Mouse (Mus musculus) gastrocnemius, adult 8-10 months (tissue): ENCODE measurements around the gene Onecut3. TPM values are rescaled to one million over a fixed set of nuclear protein-coding genes. Genes with fewer than 3 reads are reported as not detected.

Experiments
- DNase-seq, 2 experiments: peaks; one replicate each; pipeline ENCODE4 v3.0.0; 2022; ENCODE audit warnings: low spot score in 2 of 2
- total RNA-seq, 4 experiments: library from RNA; stranded (reverse); gene quantifications; 2 replicates each; pipeline ENCODE4 v1.2.4; 2022

Gene Onecut3
- total RNA-seq, 4 experiments from 2014 or later: not detected

GRCm38 (mm10) chr10:80503599-80504220 lies 9.1 kb downstream of the Onecut3 start:
- DNase-seq: no peak

- no peak for DNase-seq
Observed at GRCm38 (mm10) chr10:80504724-80505123, 10.1 kb downstream of the Onecut3 start.

GRCm38 (mm10) chr10:80506222-80506621 lies 11.6 kb downstream of the Onecut3 start:
- no peak for DNase-seq

- DNase-seq: peak; percentile 50 to 54
Observed at GRCm38 (mm10) chr10:80509412-80510272, 15.0 kb downstream of the Onecut3 start.

- no peak for DNase-seq
Observed at GRCm38 (mm10) chr10:80510273-80510660, 15.6 kb downstream of the Onecut3 start.

- no peak for DNase-seq
Observed at GRCm38 (mm10) chr10:80513739-80514138, 19.1 kb downstream of the Onecut3 start.

GRCm38 (mm10) chr10:80519287-80519686 lies 24.7 kb downstream of the Onecut3 start:
- no peak for DNase-seq

- DNase-seq: no peak
Observed at GRCm38 (mm10) chr10:80523299-80523698, 28.7 kb downstream of the Onecut3 start.

GRCm38 (mm10) chr10:80526172-80526571 lies 31.5 kb downstream of the Onecut3 start:
- no peak for DNase-seq

GRCm38 (mm10) chr10:80532783-80533182 lies 38.1 kb downstream of the Onecut3 start:
- DNase-seq: no peak

GRCm38 (mm10) chr10:80533704-80534103 lies 39.1 kb downstream of the Onecut3 start:
- DNase-seq: no peak

GRCm38 (mm10) chr10:80535071-80535470 lies 40.4 kb downstream of the Onecut3 start:
- DNase-seq: no peak

GRCm38 (mm10) chr10:80535711-80536110 lies 41.1 kb downstream of the Onecut3 start:
- no peak for DNase-seq

GRCm38 (mm10) chr10:80538180-80538579 lies 43.5 kb downstream of the Onecut3 start:
- no peak for DNase-seq

GRCm38 (mm10) chr10:80538710-80539394 lies 44.2 kb downstream of the Onecut3 start, which contains the start of gene Atp8b3:
Gene Atp8b3 (minus strand): TSS chr10:80539124.
- peak; percentile 58 to 63 for DNase-seq

GRCm38 (mm10) chr10:80539493-80539892 lies 44.9 kb downstream of the Onecut3 start:
- DNase-seq: no peak

- no peak for DNase-seq
Observed at GRCm38 (mm10) chr10:80543873-80544272, 49.2 kb downstream of the Onecut3 start.

GRCm38 (mm10) chr10:80545590-80545989 lies 51.0 kb downstream of the Onecut3 start:
- DNase-seq: no peak

GRCm38 (mm10) chr10:80546945-80547344 lies 52.3 kb downstream of the Onecut3 start:
- DNase-seq: no peak

GRCm38 (mm10) chr10:80547539-80547938 lies 52.9 kb downstream of the Onecut3 start:
- DNase-seq: no peak

- peak in 1 of 2 experiments; percentile 28 for DNase-seq
Observed at GRCm38 (mm10) chr10:80548428-80549006, 53.9 kb downstream of the Onecut3 start.

- DNase-seq: no peak
Observed at GRCm38 (mm10) chr10:80549279-80549678, 54.6 kb downstream of the Onecut3 start.
